Mouse (Mus musculus) ovary, postnatal 10 days (tissue): ENCODE results near the gene Scn9a.

Experiments
- DNase-seq: peaks from one replicate; pipeline ENCODE4 v3.0.0; 2022; ENCODE audit warnings: low spot score

Gene Scn9a

DNA sequence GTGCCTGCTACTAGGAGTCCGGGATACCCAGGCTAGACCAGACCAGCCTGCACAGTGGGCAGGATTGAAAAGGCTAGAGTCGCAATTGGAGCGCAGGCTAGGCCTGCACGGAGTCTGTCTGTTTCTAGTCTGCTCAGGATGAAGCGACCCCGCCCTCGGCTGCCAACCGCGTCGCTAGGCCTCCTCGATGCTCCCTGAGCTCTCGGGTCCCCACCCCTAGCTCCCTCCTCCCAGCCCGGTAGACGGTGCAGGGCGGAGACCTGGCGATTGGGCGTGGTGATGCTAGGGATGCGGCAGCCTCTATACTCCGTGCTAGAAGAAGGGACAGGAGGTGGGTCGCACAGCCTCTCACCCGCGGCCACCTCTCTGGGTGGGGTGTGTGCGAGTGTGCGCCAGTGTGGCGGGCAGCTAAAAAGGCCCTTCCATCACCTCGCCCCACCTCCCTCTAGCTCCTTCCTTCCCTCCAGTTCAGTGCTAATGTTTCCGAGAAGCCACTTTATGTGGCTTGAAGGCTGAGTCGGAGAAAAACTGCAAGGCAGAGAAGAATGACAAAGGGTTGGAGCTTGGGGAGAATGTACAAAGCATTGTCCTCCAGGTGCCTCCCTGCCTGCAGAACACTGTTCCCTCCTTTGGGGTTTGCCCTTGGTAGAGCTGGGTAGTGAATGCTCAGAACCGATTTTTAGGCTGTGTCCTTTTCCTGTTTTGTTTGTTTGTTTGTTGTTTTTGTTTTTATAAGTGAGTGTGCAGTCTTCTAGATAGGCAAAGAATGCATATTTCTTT, at the start of gene Scn9a:
Gene Scn9a (minus strand): TSS at position 383 of the 780 bp plus-strand sequence.
- DNase-seq: no peak

- no peak for DNase-seq
Observed at GRCm38 (mm10) chr2:66661988-66662387, 27.2 kb upstream of the Scn9a start.

DNA sequence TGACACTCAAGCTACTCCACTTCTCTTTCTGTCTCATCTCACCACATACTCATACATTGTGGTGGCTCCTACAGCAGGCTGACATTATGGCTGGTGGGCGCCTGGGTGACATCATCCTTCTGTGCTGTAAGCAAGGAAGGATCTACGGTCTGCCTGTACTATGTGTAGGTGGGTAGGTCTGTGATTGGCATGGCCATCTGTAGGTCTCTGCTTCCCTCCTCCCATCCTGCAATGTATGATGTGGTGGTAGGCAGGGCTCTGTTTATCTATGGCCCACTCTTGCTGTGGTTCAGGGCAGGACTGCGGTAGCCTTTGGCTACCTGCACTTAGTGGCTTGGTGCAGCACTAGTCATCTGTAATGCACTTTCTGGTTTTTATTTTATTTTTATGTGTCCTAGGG, 21.7 kb upstream of the Scn9a start:
- no peak for DNase-seq

DNA sequence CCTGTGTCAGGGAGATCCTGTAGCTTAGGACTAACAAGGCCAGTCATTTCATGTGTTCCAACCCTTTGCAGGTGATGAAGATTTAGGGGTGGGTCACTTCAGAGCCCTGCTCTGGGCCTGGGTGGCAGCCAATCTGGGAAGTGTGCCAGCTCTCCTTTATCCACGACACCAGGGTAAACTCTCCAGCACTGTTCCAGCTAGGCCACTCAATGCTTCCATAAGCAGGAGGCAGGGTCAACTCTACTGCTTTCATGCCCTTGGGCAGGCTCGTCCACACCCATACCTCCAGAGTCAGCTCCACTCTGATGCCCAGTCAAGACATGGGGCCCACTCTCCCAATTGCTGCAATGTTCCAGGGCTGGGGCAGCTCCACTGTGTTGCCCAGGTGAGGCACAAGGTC, 20.7 kb upstream of the Scn9a start:
- DNase-seq: no peak

GRCm38 (mm10) chr2:66644384-66644783, 9.6 kb upstream of the Scn9a start:
- DNase-seq: no peak

- no peak for DNase-seq
Observed at GRCm38 (mm10) chr2:66632728-66633127, 2.0 kb downstream of the Scn9a start.

- no peak for DNase-seq
Observed at GRCm38 (mm10) chr2:66611091-66611490, 23.7 kb downstream of the Scn9a start.

DNA sequence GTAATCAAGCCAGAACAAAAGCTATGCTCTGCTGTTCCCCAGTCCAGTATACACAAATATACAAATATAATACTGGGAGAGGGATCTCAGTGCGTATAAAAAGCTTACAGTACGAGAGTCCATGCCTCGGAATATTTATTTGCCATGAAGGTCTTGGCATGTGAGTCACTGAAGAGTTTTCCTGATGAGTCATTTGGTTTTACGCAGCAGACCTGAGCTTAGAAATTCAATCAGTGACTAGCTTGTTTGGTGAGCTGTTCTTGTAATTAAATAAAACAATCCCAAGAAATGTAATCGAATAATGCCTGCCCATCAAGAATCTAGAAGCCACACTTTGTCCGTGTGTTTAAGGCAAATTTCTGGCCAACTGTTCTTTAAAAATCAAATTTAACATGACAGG, 37.4 kb downstream of the Scn9a start:
- no peak for DNase-seq

GRCm38 (mm10) chr2:66596145-66596544, 38.6 kb downstream of the Scn9a start:
- no peak for DNase-seq

DNA sequence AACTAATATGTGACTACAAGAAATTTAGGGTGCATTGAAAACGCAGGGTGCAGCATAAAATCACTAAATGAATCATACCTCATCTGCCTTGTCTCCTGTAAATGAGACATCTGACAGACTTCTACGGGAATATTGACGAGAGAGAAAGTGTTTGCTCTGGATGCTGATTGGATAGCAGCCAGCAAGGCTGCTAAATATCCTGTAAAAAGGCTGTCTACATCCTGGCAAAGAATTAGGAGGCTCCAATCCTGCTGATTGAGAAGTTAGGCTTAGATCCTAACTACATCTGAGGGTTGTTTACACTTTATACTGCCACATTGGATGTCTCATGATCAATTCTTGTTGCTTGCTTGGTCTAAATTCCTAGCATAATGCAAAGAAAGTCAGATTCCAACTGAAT, 44.6 kb downstream of the Scn9a start:
- DNase-seq: no peak

- no peak for DNase-seq
Observed at GRCm38 (mm10) chr2:66580026-66580808, 54.5 kb downstream of the Scn9a start.

- DNase-seq: no peak
Observed at GRCm38 (mm10) chr2:66548254-66548653, 86.5 kb downstream of the Scn9a start.

GRCm38 (mm10) chr2:66519966-66520365, 114.8 kb downstream of the Scn9a start:
- DNase-seq: no peak

- DNase-seq: no peak
Observed at GRCm38 (mm10) chr2:66511424-66511823, 123.3 kb downstream of the Scn9a start.

DNA sequence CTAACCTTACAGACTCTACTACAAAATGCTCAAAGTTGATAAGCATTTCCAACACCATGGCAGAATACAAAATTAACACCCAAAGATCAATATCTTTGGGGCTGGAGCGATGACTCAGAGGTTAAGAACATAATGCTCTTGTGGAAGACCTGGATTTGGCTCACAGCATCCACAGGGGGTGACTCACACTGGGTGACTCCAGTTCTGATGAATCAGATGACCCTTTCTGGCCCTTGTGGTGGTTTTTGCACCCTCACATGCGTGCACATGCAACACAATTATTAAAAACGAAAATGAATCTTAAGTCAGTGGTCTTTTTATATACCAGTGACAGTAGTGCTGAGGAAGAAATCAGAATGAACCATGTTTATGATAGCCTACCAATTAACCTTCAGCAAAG, 126.7 kb downstream of the Scn9a start:
- DNase-seq: no peak

- no peak for DNase-seq
Observed at GRCm38 (mm10) chr2:66507616-66508015, 127.1 kb downstream of the Scn9a start.

DNA sequence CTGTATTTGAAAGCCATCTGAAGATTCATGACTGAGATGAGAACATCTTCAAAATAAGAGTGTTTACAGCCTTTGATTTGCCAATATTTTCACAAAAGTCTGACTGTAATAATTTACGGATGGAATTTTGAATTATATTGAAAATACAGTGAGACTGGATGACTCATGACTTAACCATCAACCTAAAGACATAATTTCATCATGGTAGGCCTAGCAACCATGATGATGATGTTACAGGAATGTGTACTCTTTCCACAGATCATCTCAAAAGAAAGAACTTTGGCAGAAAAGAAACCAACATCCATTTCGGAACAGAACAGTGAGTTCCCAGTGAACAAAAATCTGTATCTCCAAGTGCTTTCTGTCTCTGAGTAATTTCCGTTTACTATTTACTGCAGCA, 132.6 kb downstream of the Scn9a start:
- no peak for DNase-seq

- DNase-seq: no peak
Observed at GRCm38 (mm10) chr2:66494556-66494955, 140.2 kb downstream of the Scn9a start.

GRCm38 (mm10) chr2:66478395-66478794, 156.4 kb downstream of the Scn9a start:
- no peak for DNase-seq

DNA sequence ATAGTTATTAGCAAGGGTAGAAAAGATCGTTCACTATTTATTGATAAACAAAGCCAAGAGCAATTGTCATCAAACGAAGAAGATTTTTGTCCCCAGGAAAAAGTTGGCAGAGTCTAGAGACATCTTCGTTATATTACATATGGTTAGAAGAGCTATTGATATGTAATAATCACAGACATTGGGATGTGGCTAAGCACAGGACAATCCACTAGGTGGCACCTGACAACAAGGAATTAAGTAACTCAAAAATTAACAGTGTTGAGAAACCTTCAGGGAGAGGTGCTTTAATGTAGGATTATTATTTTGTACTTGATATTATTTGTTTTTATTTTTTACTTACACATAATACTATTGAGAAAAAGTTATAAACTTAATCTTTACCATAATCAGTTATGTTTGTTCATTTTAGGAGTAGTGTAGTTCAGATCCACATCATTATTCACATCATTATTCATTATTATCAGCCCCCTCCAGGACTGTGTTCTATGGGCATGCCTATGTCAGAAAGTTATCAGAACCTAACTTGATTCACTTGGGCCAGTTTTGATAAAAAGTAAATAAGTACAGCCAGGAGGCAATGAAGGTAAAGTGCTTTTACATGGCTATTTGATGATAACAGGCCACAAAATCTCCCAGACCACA, 161.5 kb downstream of the Scn9a start:
- DNase-seq: no peak

- DNase-seq: no peak
Observed at GRCm38 (mm10) chr2:66465484-66465883, 169.3 kb downstream of the Scn9a start.

DNA sequence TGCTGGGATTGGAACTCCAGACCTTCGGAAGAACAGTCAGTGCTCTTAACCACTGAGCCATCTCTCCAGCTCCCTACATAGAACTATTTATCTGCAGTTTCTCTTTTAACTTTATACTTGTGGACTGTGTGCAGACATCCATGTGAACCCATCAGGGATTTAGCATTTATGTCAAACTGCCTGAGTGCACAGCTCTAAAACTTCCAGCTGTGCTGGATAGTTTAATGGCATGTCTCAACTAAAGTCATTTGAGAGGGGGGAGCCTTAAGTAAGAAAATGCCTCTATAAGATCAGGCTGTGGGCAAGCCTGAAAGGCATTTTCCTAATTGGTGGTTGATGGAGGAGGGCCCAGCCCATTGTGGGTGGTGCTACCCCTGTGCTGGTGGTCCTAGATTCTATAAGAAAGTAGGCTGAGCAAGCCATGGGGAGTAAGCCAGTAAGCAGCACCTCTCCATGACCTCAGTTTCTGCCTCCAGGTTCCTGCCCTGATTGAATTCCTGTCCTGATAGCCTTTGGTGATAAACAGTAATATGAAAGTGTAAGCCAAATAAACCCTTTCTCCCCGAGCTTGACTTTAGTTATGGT, 169.8 kb downstream of the Scn9a start:
- DNase-seq: no peak

- no peak for DNase-seq
Observed at GRCm38 (mm10) chr2:66463916-66464315, 170.8 kb downstream of the Scn9a start.
